Comparison of ENCODE assay signal across 8 mouse cellular contexts in genomic region chr8:121301431-121301830, GRCm38 (mm10).
A peak's percentile ranks its signal among the peaks of the same experiment; 100 is the strongest.
DNase-seq lines count a peak whose midpoint lies in the region; ATAC-seq and TF ChIP-seq lines count a peak whose summit lies in the region.

No protein-coding gene starts in this region.

- H3K9ac ChIP-seq in lung, postnatal 0 days (replicated peaks; ENCODE audit: low read depth): no peak overlapping the region
- peak overlapping the region; percentile 11 for H3K9ac ChIP-seq in heart, embryonic 16.5 days (ENCODE audit: low read length)
- H3K9ac ChIP-seq in liver, embryonic 16.5 days (ENCODE audit: low read depth, low read length): no peak overlapping the region

- no peak for DNase-seq in lung, postnatal 0 days (ENCODE audit: low spot score)
- DNase-seq in lung, postnatal 36 days: no peak
- DNase-seq in thymus, postnatal 36 days: peak; percentile 26 to 35
- no peak for DNase-seq in left cerebral cortex, adult 2 months (ENCODE audit: extremely low spot score in 1 of 2, low spot score in 2 of 2)
- DNase-seq in gastrocnemius, adult 18-20 months (ENCODE audit: low spot score): no peak
- DNase-seq in adrenal gland, adult (ENCODE audit: inconsistent age in 2 of 2, low spot score in 1 of 2): no peak

- H3K27ac ChIP-seq in lung, postnatal 0 days (ENCODE audit: low read length): no peak overlapping the region
- peak overlapping the region; percentile 64 for H3K27ac ChIP-seq in heart, embryonic 16.5 days (ENCODE audit: low read length)
- no peak overlapping the region for H3K27ac ChIP-seq in liver, embryonic 16.5 days (ENCODE audit: low read length)
- H3K27ac ChIP-seq in left cerebral cortex, adult 2 months: no peak overlapping the region

- H3K36me3 ChIP-seq in lung, postnatal 0 days (ENCODE audit: insufficient read depth, low read length): no peaks in the 10 kb centered on the region
- no peaks in the 10 kb centered on the region for H3K36me3 ChIP-seq in heart, embryonic 16.5 days (ENCODE audit: control insufficient read depth, insufficient read depth)
- H3K36me3 ChIP-seq in liver, embryonic 16.5 days (ENCODE audit: control insufficient read depth, insufficient read depth): no peaks in the 10 kb centered on the region

- WGBS in lung, postnatal 0 days: 10% methylated on average over 15 of the region's 15 CpGs
- WGBS in heart, embryonic 16.5 days: 16% methylated on average over 15 of the region's 15 CpGs
- 8% methylated on average over 15 of the region's 15 CpGs for WGBS in liver, embryonic 16.5 days (ENCODE audit: insufficient replicate concordance)

- peak; percentile 39; the same call in 1 of the 2 replicates for ATAC-seq in lung, postnatal 0 days
- 0 out of 2 replicates have a peak, but pooled peaks have one; percentile 29 for ATAC-seq in heart, embryonic 16.5 days (replicated peaks; ENCODE audit: extremely low read depth, insufficient read depth, low FRiP score)
- no peak for ATAC-seq in liver, embryonic 16.5 days (ENCODE audit: low read depth)

- peak overlapping the region; percentile 42 for H3K4me2 ChIP-seq in lung, postnatal 0 days (replicated peaks; ENCODE audit: low read depth, low read length)
- H3K4me2 ChIP-seq in heart, embryonic 16.5 days (ENCODE audit: low read depth, low read length): peak overlapping the region; percentile 49
- 0 out of 2 replicates have a peak overlapping the region, but pooled peaks have one; percentile 7 for H3K4me2 ChIP-seq in liver, embryonic 16.5 days (ENCODE audit: low read depth, low read length)

- H3K27me3 ChIP-seq in lung, postnatal 0 days (replicated peaks; ENCODE audit: insufficient read depth, low read length): no peaks in the 10 kb centered on the region
- H3K27me3 ChIP-seq in heart, embryonic 16.5 days (ENCODE audit: control insufficient read depth, insufficient read depth, low read length): no peaks in the 10 kb centered on the region
- peaks cover 5% of the 10 kb centered on the region; the same call in 1 of the 2 replicates for H3K27me3 ChIP-seq in liver, embryonic 16.5 days (ENCODE audit: control insufficient read depth, insufficient read depth, low read depth, low read length)

- TF ChIP-seq CTCF in lung, postnatal 0 days (IDR thresholded peaks at IDR 0.05): no peak
- no peak for TF ChIP-seq CTCF in left cerebral cortex, adult 2 months (IDR thresholded peaks at IDR 0.05)

- no peak overlapping the region; the same call in 1 of the 2 replicates for H3K4me3 ChIP-seq in lung, postnatal 0 days (ENCODE audit: low read depth, low read length)
- no peak overlapping the region for H3K4me3 ChIP-seq in heart, embryonic 16.5 days (ENCODE audit: low read length)
- H3K4me3 ChIP-seq in liver, embryonic 16.5 days (ENCODE audit: low read depth, low read length): no peak overlapping the region
- H3K4me3 ChIP-seq in left cerebral cortex, adult 2 months: no peak overlapping the region

- TF ChIP-seq EP300 in lung, postnatal 0 days (IDR thresholded peaks at IDR 0.05): no peak

- no peaks in the 10 kb centered on the region for H3K9me3 ChIP-seq in lung, postnatal 0 days (ENCODE audit: low read length)
- H3K9me3 ChIP-seq in heart, embryonic 16.5 days (replicated peaks; ENCODE audit: control insufficient read depth, low read length): no peaks in the 10 kb centered on the region
- no peaks in the 10 kb centered on the region for H3K9me3 ChIP-seq in liver, embryonic 16.5 days (replicated peaks; ENCODE audit: control insufficient read depth, low read length)

- peaks cover 12% of the 10 kb centered on the region; the same call in 1 of the 2 replicates for H3K4me1 ChIP-seq in lung, postnatal 0 days (ENCODE audit: insufficient read depth, low read depth, low read length)
- H3K4me1 ChIP-seq in heart, embryonic 16.5 days (ENCODE audit: control insufficient read depth, insufficient read depth, low read length): peaks cover 18% of the 10 kb centered on the region
- H3K4me1 ChIP-seq in liver, embryonic 16.5 days (ENCODE audit: control insufficient read depth, low read depth, low read length): no peaks in the 10 kb centered on the region; the same call in 1 of the 2 replicates

- intact Hi-C loops in left cerebral cortex, adult 2 months (cut with DNase I): no loop called here

Comparison
In these comparisons a context has a peak if more than half of its experiments do, and no peak if none do; other contexts are left out.
1. DNase-seq: peak in thymus, postnatal 36 days (2 of 2); none in lung, postnatal 0 days (single experiment), lung, postnatal 36 days (single experiment), left cerebral cortex, adult 2 months (0 of 2), gastrocnemius, adult 18-20 months (single experiment) and adrenal gland, adult (0 of 2).
2. Peak in every context shown above with its lines, with median percentiles within 50 percentile points of each other: H3K4me2 ChIP-seq.